Mouse (Mus musculus) spleen, embryonic (tissue): ENCODE measurements around the gene Arhgef28.

Experiments used
- CTCF ChIA-PET: fragments of 350-600 bp; sonication (Branson Sonifier 250); formaldehyde crosslinking; loops from one replicate; lab custom pipeline; 2022; lab: Charles Lee

Gene Arhgef28

GRCm38 (mm10) chr13:98184632-98185031, 21.6 kb downstream of the Arhgef28 start:
- CTCF ChIA-PET = no interaction called here

GRCm38 (mm10) chr13:98183157-98183878, 22.9 kb downstream of the Arhgef28 start:
- CTCF ChIA-PET = no interaction called here

GRCm38 (mm10) chr13:98182330-98182729, 23.9 kb downstream of the Arhgef28 start:
- CTCF ChIA-PET = no interaction called here

GRCm38 (mm10) chr13:98180636-98181035, 25.6 kb downstream of the Arhgef28 start:
- CTCF ChIA-PET = no interaction called here

- CTCF ChIA-PET = interaction anchor here (0.5 kb wide), 1 partner anchor 138 kb away, joined by 4 read pairs; no protein-coding TSS in a partner anchor
These were observed 30.8 kb downstream of the Arhgef28 start for GRCm38 (mm10) chr13:98175323-98176007.

GRCm38 (mm10) chr13:98173008-98173407, 33.2 kb downstream of the Arhgef28 start:
- CTCF ChIA-PET = no interaction called here

- CTCF ChIA-PET = no interaction called here
These were observed 33.9 kb downstream of the Arhgef28 start for GRCm38 (mm10) chr13:98172365-98172764.

- CTCF ChIA-PET = no interaction called here
These were observed 34.5 kb downstream of the Arhgef28 start for GRCm38 (mm10) chr13:98171706-98172105.

GRCm38 (mm10) chr13:98171257-98171656, 35.0 kb downstream of the Arhgef28 start:
- CTCF ChIA-PET = no interaction called here

GRCm38 (mm10) chr13:98164878-98165277, 41.4 kb downstream of the Arhgef28 start:
- CTCF ChIA-PET = no interaction called here

GRCm38 (mm10) chr13:98161496-98161895, 44.7 kb downstream of the Arhgef28 start:
- CTCF ChIA-PET = no interaction called here

- CTCF ChIA-PET = no interaction called here
These were observed 49.6 kb downstream of the Arhgef28 start for GRCm38 (mm10) chr13:98156656-98157055.

- CTCF ChIA-PET = no interaction called here
These were observed 53.5 kb downstream of the Arhgef28 start for GRCm38 (mm10) chr13:98152759-98153158.

GRCm38 (mm10) chr13:98147532-98147931, 58.7 kb downstream of the Arhgef28 start:
- CTCF ChIA-PET = no interaction called here

- CTCF ChIA-PET = no interaction called here
These were observed 59.6 kb downstream of the Arhgef28 start for GRCm38 (mm10) chr13:98146573-98147160.

- CTCF ChIA-PET = no interaction called here
These were observed 60.9 kb downstream of the Arhgef28 start for GRCm38 (mm10) chr13:98145310-98145709.

- CTCF ChIA-PET = no interaction called here
These were observed 63.2 kb downstream of the Arhgef28 start for GRCm38 (mm10) chr13:98143000-98143399.

GRCm38 (mm10) chr13:98140626-98141025, 65.6 kb downstream of the Arhgef28 start:
- CTCF ChIA-PET = no interaction called here

- CTCF ChIA-PET = no interaction called here
These were observed 67.5 kb downstream of the Arhgef28 start for GRCm38 (mm10) chr13:98138786-98139185.

- CTCF ChIA-PET = no interaction called here
These were observed 70.2 kb downstream of the Arhgef28 start for GRCm38 (mm10) chr13:98135890-98136555.

GRCm38 (mm10) chr13:98132951-98133350, 73.3 kb downstream of the Arhgef28 start:
- CTCF ChIA-PET = interaction anchor here (0.6 kb wide), 1 partner anchor 125 kb away, joined by 3 read pairs; no protein-coding TSS in a partner anchor

GRCm38 (mm10) chr13:98132264-98132663, 74.0 kb downstream of the Arhgef28 start:
- CTCF ChIA-PET = no interaction called here
